Mouse (Mus musculus) myocyte (in vitro differentiated cells): ENCODE data around the gene Tmem255b. TPM values are rescaled to one million over a fixed set of nuclear protein-coding genes. Genes with fewer than 3 reads are reported as not detected.

Experiments used
- H3K27me3 ChIP-seq: one replicate; pipeline ENCODE4 v1.6.1; 2011; ENCODE audit not compliant: control insufficient read depth, insufficient read depth, insufficient read length
- H3K36me3 ChIP-seq: one replicate; pipeline ENCODE4 v1.6.1; 2011; ENCODE audit not compliant: control insufficient read depth, insufficient read depth
- H3K4me2 ChIP-seq: one replicate; pipeline ENCODE4 v1.6.1; 2011; ENCODE audit warnings: low read depth, control low read depth
- H3K4me3 ChIP-seq: one replicate; pipeline ENCODE4 v1.5.1; 2011; ENCODE audit warnings: mild to moderate bottlenecking, control low read depth, moderate library complexity
- H3K79me2 ChIP-seq: one replicate; pipeline ENCODE4 v1.6.1; 2011; ENCODE audit not compliant: control insufficient read depth, insufficient read depth
- H3ac ChIP-seq: one replicate; pipeline ENCODE4 v1.6.1; 2011; ENCODE audit not compliant: control insufficient read depth, insufficient read length
- CEBPB ChIP-seq: IDR thresholded peaks from 2 replicates; pipeline ENCODE4 v1.6.1; 2011; ENCODE audit warnings: mild to moderate bottlenecking, moderate library complexity; ENCODE audit not compliant: poor library complexity, insufficient read depth, severe bottlenecking
- E2F4 ChIP-seq: IDR thresholded peaks from one replicate; pipeline ENCODE4 v1.6.1; 2011; ENCODE audit warnings: mild to moderate bottlenecking, control low read depth, moderate library complexity; ENCODE audit not compliant: insufficient read depth
- MAX ChIP-seq: IDR thresholded peaks from one replicate; pipeline ENCODE4 v1.6.1; 2011; ENCODE audit warnings: low read depth, mild to moderate bottlenecking, control low read depth
- MYOD1 ChIP-seq, 3 experiments: IDR thresholded peaks; one replicate each; pipeline ENCODE4 v1.6.1; 2011; ENCODE audit warnings: control low read depth in 2 of 3, low read depth in 2 of 3, mild to moderate bottlenecking in 2 of 3, moderate library complexity in 1 of 3; ENCODE audit not compliant: insufficient read length in 2 of 3, control insufficient read depth in 1 of 3
- MYOG ChIP-seq, 3 experiments: IDR thresholded peaks; one replicate each; pipeline ENCODE4 v1.6.1; 2011; ENCODE audit warnings: control low read depth in 2 of 3, low read depth in 2 of 3, mild to moderate bottlenecking in 2 of 3; ENCODE audit not compliant: insufficient read length in 2 of 3, control insufficient read depth in 1 of 3, insufficient read depth in 1 of 3
- POLR2A ChIP-seq: IDR thresholded peaks from one replicate; pipeline ENCODE4 v1.6.1; 2011; ENCODE audit warnings: low read depth, mild to moderate bottlenecking, control low read depth, moderate library complexity; ENCODE audit not compliant: insufficient read length
- POLR2AphosphoS2 ChIP-seq: IDR thresholded peaks from one replicate; pipeline ENCODE4 v1.6.1; 2011; ENCODE audit warnings: low read depth, control low read depth; ENCODE audit not compliant: insufficient read length
- REST ChIP-seq: IDR thresholded peaks from one replicate; pipeline ENCODE4 v1.6.1; 2011; ENCODE audit warnings: mild to moderate bottlenecking, control low read depth, moderate library complexity; ENCODE audit not compliant: insufficient read depth, insufficient read length
- SRF ChIP-seq: IDR thresholded peaks from one replicate; pipeline ENCODE4 v1.6.1; 2011; ENCODE audit warnings: low read depth; ENCODE audit not compliant: control insufficient read depth, insufficient read length
- TCF12 ChIP-seq: IDR thresholded peaks from one replicate; pipeline ENCODE4 v1.6.1; 2011; ENCODE audit warnings: mild to moderate bottlenecking, control low read depth; ENCODE audit not compliant: poor library complexity, insufficient read depth, severe bottlenecking
- TCF3 ChIP-seq: IDR thresholded peaks from one replicate; pipeline ENCODE4 v1.6.1; 2011; ENCODE audit warnings: low read depth, control low read depth; ENCODE audit not compliant: insufficient read length
- USF1 ChIP-seq: IDR thresholded peaks from one replicate; pipeline ENCODE4 v1.6.1; 2011; ENCODE audit warnings: low read depth, mild to moderate bottlenecking, control low read depth, moderate library complexity
- polyA plus RNA-seq: library from polyadenylated mRNA; unstranded; fragments of >200 nt; fragmentation: generic; extraction: Trizol; gene quantifications from one replicate; pipeline ENCODE4 v1.2.1, GENCODE M21; 2012; ENCODE audit warnings: missing spikeins

Tmem255b gene
- polyA plus RNA-seq, 1 experiment: not detected

DNA sequence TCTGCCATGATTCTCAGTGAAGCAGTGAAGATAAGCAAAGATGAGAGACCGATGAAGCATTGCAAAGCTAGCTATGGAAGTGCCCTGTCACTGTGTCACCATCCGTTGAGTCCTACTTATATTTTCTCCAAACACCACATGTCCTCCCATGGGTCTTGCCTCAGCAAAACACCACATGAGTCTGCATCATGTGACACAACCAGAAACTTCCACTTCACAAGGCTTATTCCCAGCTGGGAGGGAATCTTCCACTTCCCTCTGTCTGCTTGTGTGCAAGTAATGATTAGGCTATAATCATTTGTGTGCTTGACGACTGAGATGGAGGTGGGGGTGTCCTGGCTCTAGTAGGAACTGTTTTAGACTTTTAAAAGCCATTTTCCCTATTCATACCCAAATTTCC is 66.2 kb downstream of the Tmem255b start:
- Histone ChIP-seq H3ac (no peak overlapping the region), H3K79me2 (no peaks in the 10 kb centered on the region), H3K36me3 (no peaks in the 10 kb centered on the region), H3K4me2 (no peak overlapping the region), H3K27me3 (no peaks in the 10 kb centered on the region), H3K4me3 (no peak overlapping the region)
- no peak for TF ChIP-seq MAX
- no peak for TF ChIP-seq MYOG (IDR thresholded peaks at IDR 0.05; ENCODE audit: control insufficient read depth in 1 of 3, insufficient read depth in 1 of 3, insufficient read length in 2 of 3, low read depth in 2 of 3)
- no peak for TF ChIP-seq TCF12
- no peak for TF ChIP-seq POLR2A
- no peak for TF ChIP-seq E2F4

DNA sequence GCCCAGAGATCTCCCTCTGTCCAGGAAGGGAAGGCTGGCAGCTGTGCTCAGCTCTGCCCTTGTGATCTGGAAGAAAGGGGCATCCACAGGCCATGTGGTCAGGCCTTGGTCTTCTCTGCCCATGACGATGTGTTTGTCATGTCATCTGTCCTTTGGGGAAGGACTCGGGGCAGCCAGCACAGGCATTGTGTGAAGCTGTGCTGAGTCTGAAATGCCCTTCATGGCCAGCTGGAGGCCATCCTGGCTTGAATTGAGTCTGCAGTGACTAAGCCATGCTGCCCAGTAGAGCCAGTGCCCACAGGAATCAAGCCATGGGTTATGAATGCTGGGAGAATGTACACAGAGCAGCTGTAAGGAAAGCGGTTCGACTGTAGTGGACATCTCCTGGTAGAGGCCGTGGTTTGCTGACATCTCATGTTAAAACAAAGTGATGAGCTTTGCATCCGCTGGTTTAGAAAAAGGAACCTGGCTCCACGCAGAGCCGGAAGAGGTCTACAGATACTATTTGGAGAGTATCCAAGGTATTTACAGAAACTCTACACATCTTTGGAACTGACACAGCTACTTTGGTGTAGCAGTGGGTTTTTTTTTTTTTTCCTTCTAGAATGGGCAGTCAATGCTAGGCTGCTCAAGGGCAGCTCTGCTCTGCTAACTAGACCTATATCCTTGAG is 69.1 kb downstream of the Tmem255b start:
- no peak overlapping the region for H3K4me2 ChIP-seq
- TF ChIP-seq CEBPB (no peak), SRF (no peak), TCF3 (no peak), POLR2AphosphoS2 (no peak), POLR2A (no peak), REST (no peak), MYOD1 (IDR thresholded peaks at IDR 0.05; ENCODE audit: control insufficient read depth in 1 of 3, insufficient read length in 2 of 3, low read depth in 2 of 3) (no peak)
- H3K27me3 ChIP-seq: no peaks in the 10 kb centered on the region
- H3ac ChIP-seq: no peak overlapping the region
- no peak overlapping the region for H3K4me3 ChIP-seq
- no peaks in the 10 kb centered on the region for H3K79me2 ChIP-seq
- no peaks in the 10 kb centered on the region for H3K36me3 ChIP-seq

DNA sequence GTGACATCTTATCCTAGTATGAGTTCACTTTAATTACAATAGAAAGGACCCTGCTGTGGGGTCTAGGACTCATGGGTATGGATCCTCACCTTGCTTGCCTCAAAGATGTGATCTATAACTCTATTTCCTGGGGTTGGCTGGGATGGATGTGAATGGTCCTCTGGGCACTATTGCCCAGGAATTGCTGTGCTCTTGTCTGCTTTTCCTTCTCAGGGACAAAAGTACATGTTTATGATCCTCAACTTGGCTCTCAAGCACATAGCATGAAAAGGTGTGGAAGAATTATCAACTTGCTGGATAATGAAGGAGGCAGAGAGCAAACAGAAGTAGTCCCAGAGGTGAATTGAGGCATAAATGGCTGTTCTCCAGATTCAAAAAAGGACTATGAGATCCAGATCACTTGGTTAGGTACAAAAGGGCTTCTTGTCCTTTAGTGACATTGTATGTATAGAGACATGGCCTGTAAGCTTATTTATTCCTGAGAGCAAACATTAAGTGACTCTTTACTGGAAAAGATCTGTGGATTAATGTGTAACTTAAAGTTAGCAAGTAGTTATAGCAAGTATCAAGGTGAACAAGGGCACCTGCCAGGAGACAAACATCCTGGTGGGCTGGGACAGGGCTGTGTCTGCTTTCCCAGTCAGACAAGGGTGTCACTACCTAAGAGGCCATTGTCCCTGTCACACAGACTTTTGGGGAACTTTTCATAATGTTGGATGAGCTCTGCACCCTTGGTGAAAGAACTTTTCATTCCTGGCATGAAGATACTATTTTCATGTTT is 70.1 kb downstream of the Tmem255b start:
- Histone ChIP-seq H3K4me2 (no peak overlapping the region), H3ac (no peak overlapping the region), H3K4me3 (no peak overlapping the region), H3K27me3 (no peaks in the 10 kb centered on the region), H3K79me2 (no peaks in the 10 kb centered on the region), H3K36me3 (no peaks in the 10 kb centered on the region)
- TF ChIP-seq E2F4 (no peak), POLR2AphosphoS2 (no peak), MAX (no peak), CEBPB (no peak), MYOG (IDR thresholded peaks at IDR 0.05; ENCODE audit: control insufficient read depth in 1 of 3, insufficient read depth in 1 of 3, insufficient read length in 2 of 3, low read depth in 2 of 3) (no peak), SRF (no peak), TCF3 (no peak), REST (no peak), POLR2A (no peak), MYOD1 (IDR thresholded peaks at IDR 0.05; ENCODE audit: control insufficient read depth in 1 of 3, insufficient read length in 2 of 3, low read depth in 2 of 3) (no peak), USF1 (no peak), TCF12 (no peak)

DNA sequence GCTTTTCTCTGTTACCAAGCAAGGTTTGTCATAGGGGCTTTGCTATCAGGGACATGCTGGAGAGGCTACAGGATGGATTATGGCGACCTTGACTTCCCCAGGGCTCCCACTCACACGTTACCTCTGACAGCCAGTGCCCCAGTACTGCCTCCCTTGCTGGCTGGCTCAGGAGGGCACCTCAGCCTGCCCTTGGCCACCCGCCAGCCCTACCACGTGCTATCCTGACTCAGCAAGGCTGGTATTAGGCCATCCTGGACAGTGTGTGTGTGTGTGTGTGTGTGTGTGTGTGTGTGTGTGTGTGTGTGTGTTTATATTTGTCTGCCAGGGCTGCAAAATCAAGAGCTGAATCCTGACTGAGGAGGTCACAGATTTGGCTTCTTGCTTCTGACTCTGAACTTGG is 71.9 kb downstream of the Tmem255b start:
- Histone ChIP-seq H3K4me3 (no peak overlapping the region), H3K27me3 (no peaks in the 10 kb centered on the region), H3K79me2 (no peaks in the 10 kb centered on the region), H3ac (no peak overlapping the region), H3K4me2 (no peak overlapping the region), H3K36me3 (no peaks in the 10 kb centered on the region)
- TF ChIP-seq TCF12 (no peak), MYOD1 (IDR thresholded peaks at IDR 0.05; ENCODE audit: control insufficient read depth in 1 of 3, insufficient read length in 2 of 3, low read depth in 2 of 3) (no peak), E2F4 (no peak), REST (no peak), POLR2A (no peak), MYOG (IDR thresholded peaks at IDR 0.05; ENCODE audit: control insufficient read depth in 1 of 3, insufficient read depth in 1 of 3, insufficient read length in 2 of 3, low read depth in 2 of 3) (no peak), USF1 (no peak), CEBPB (no peak), POLR2AphosphoS2 (no peak), MAX (no peak), TCF3 (no peak), SRF (no peak)

DNA sequence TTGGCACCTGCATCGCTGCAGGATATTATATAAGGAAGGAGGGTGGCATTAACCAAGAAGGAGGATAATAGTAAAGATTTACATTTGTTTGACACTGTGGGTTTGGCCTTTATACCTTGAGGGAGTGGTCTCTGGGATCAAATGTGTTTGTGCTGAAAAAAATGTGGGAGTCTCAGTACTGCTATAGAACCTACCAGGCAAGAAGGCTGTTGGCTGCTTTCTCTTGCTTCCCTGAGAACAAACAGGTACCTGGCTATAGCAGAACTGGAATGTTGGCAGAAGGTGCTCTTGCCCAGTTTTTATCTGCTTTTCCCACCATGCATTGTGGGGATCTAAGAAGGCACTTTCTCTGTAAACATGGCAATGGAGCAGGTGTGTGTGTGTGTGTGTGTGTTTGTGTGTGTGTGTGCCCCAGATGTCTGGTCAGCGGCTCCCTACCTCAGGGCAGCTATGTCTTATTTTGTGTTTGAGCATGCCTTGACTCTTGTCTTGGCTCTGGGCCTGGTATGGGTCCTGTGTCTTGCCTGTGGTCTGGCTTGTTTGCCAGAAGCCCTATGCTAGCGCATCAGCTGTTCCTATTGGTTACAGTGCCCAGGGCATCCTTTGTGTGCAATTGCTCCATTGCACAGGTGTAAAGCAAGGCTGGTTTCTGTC is 72.4 kb downstream of the Tmem255b start:
- Histone ChIP-seq H3K27me3 (no peaks in the 10 kb centered on the region), H3K79me2 (no peaks in the 10 kb centered on the region), H3ac (no peak overlapping the region), H3K4me3 (no peak overlapping the region), H3K36me3 (no peaks in the 10 kb centered on the region), H3K4me2 (no peak overlapping the region)
- TF ChIP-seq POLR2A (no peak), SRF (no peak), MYOD1 (IDR thresholded peaks at IDR 0.05; ENCODE audit: control insufficient read depth in 1 of 3, insufficient read length in 2 of 3, low read depth in 2 of 3) (no peak), REST (no peak), POLR2AphosphoS2 (no peak), TCF12 (no peak), CEBPB (no peak), USF1 (no peak), MAX (no peak)
